Mouse (Mus musculus): Measurements from ENCODE around the gene Axdnd1.
"Not testable (repeated sequence)": the region's sequence is repeated elsewhere in the genome, so short reads cannot be mapped to it uniquely, and the experiment has no call there.

The Axdnd1 gene

GRCm38 (mm10) chr1:156340847-156341246 lies 80.1 kb downstream of the Axdnd1 start:
- no peak for DNase-seq (ENCODE audit: low spot score in 2 of 2)

GRCm38 (mm10) chr1:156323126-156323525 lies 97.8 kb downstream of the Axdnd1 start:
- DNase-seq (ENCODE audit: low spot score in 2 of 2), result no peak

- DNase-seq (ENCODE audit: low spot score in 2 of 2), result no peak
Measured at GRCm38 (mm10) chr1:156310630-156311029, 110.3 kb downstream of the Axdnd1 start, which contains the start of gene Nphs2. Gene Nphs2, plus strand, starts transcription at chr1:156310727.

GRCm38 (mm10) chr1:156308595-156308994 lies 112.4 kb downstream of the Axdnd1 start:
- no peak for DNase-seq (ENCODE audit: low spot score in 2 of 2)

- DNase-seq (ENCODE audit: low spot score in 2 of 2), result peak in 1 of 2 experiments; percentile 6
Measured at GRCm38 (mm10) chr1:156302911-156303749, 117.8 kb downstream of the Axdnd1 start, which contains the start of gene Tdrd5. Gene Tdrd5, minus strand, starts transcription at chr1:156303664.

- no peak for DNase-seq (ENCODE audit: low spot score in 2 of 2)
Measured at GRCm38 (mm10) chr1:156290016-156290415, 130.9 kb downstream of the Axdnd1 start.

GRCm38 (mm10) chr1:156289222-156289587 lies 131.8 kb downstream of the Axdnd1 start:
- DNase-seq (ENCODE audit: low spot score in 2 of 2), result not testable (repeated sequence)

GRCm38 (mm10) chr1:156288556-156289221 lies 132.3 kb downstream of the Axdnd1 start:
- no peak for DNase-seq (ENCODE audit: low spot score in 2 of 2)

- DNase-seq (ENCODE audit: low spot score in 2 of 2), result no peak
Measured at GRCm38 (mm10) chr1:156285541-156285896, 135.4 kb downstream of the Axdnd1 start.

GRCm38 (mm10) chr1:156284851-156285540 lies 136.0 kb downstream of the Axdnd1 start:
- no peak for DNase-seq (ENCODE audit: low spot score in 2 of 2)

GRCm38 (mm10) chr1:156284207-156284606 lies 136.8 kb downstream of the Axdnd1 start:
- DNase-seq (ENCODE audit: low spot score in 2 of 2), result no peak

- DNase-seq (ENCODE audit: low spot score in 2 of 2), result no peak
Measured at GRCm38 (mm10) chr1:156280131-156280530, 140.8 kb downstream of the Axdnd1 start.

- DNase-seq (ENCODE audit: low spot score in 2 of 2), result no peak
Measured at GRCm38 (mm10) chr1:156273647-156274046, 147.3 kb downstream of the Axdnd1 start.
